Mouse (Mus musculus): Measurements from ENCODE around the gene Zyg11a.
"Not testable (repeated sequence)": the region's sequence is repeated elsewhere in the genome, so short reads cannot be mapped to it uniquely, and the experiment has no call there.

Gene Zyg11a

GRCm38 (mm10) chr4:108217332-108218179 lies at the start of gene Zyg11a:
Gene Zyg11a (minus strand): TSS chr4:108218048.
- no peak for DNase-seq (ENCODE audit: low read depth, low spot score)

- DNase-seq (ENCODE audit: low read depth, low spot score), result no peak
These were observed 47.9 kb upstream of the Zyg11a start for GRCm38 (mm10) chr4:108265774-108266173.

- DNase-seq (ENCODE audit: low read depth, low spot score), result no peak
These were observed 35.5 kb upstream of the Zyg11a start for GRCm38 (mm10) chr4:108253317-108253716.

DNA sequence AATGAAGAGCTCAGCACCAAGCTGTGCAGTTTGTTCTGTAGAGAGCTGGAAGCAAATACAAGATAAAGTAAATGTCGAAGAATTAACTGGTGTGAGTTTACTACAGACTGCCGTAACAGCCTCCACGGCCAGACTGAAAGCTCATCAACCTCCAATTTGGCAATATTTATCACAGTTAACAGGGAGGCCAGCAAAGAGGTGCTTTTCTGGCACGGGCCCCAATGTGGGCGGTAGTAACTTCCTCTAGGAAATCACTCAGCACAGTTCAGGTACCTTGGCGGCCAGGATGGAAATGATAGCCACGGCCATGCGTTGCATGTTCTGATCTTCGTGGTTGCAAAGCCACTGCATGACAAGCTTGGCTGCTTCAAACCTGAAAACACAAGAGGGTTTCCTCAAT lies 32.7 kb upstream of the Zyg11a start:
- DNase-seq (ENCODE audit: low read depth, low spot score), result no peak

- no peak for DNase-seq (ENCODE audit: low read depth, low spot score)
These were observed 31.5 kb upstream of the Zyg11a start for GRCm38 (mm10) chr4:108249314-108249713.

DNA sequence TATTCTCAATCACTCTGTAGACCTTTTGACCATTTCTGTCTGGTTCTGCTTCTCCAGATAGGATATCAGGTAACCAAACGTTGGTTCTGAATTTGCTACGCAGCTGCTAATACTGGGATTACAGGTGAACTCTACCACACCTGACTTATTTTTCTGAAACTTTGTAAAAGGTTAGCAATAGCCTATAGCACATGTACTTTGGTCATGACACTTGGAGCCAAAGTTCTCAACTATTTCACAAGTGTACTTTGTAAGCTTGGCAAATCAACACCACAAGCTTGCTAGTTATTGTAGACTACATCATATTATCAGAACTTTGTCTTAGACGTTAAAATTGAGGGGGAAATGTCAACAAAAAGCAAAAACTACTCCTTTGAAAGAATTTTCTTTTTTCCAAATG lies 15.8 kb upstream of the Zyg11a start:
- DNase-seq (ENCODE audit: low read depth, low spot score), result no peak

DNA sequence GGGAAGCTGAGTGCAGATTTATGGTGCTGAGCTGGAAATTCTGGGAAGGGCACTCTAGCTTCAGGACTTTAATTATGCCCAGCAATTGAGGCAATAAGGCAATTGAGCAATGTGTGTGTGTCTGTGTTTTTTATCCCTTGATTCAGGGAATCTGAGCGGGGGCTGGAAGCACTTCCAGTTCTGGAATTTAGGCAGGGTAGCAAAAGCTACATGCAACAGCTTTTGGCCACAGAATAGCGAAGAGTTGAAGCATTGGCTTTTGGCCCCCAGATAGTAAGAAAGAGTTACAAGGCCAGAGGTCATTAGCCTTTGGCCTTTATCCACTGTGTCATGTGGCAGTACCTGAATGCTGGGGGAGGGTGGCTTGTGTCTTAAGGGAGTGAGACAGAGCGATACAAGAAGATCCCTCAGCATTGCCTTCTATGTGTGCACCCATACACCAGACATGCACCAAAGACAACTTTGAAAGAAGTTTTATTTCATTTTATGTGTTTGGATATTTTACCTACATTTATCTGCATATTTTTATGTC lies 7.6 kb upstream of the Zyg11a start:
- no peak for DNase-seq (ENCODE audit: low read depth, low spot score)

DNA sequence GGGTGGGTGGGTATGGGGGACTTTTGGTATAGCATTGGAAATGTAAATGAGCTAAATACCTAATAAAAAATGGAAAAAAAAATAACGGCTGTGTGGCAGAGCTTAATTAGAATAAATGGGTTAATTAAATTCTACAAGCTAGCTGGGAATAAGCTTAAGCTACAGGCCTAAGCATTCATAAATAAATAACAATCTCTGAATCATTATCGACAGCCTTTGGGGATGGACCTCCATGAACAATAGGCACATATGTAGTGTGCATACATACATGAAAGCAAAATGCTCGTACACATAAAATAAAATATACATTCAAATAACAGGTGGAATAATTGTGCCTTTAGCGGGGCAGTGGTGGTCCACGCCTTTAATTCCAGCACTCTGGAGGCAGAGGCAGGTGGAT lies 4.7 kb upstream of the Zyg11a start:
- no peak for DNase-seq (ENCODE audit: low read depth, low spot score)

DNA sequence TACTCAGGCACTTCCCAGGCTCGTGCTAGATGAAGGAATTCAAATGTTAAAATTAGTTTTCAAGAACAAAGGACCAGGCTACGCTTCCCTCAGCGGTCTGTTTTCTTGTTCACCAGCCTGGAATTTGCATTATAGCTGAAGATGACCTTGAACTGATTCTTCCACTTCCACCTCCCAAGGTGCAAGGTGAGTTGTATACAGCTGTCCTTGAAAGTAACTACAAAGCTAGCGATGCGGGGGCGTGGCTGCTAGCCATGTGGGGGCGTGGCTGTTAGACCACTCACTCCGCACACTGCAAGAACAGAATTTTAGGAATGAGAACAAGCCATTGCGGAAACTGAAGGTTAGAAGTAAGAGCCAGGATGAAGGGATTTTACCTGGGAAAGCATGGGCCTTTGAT lies 1.2 kb upstream of the Zyg11a start:
- no peak for DNase-seq (ENCODE audit: low read depth, low spot score)

DNA sequence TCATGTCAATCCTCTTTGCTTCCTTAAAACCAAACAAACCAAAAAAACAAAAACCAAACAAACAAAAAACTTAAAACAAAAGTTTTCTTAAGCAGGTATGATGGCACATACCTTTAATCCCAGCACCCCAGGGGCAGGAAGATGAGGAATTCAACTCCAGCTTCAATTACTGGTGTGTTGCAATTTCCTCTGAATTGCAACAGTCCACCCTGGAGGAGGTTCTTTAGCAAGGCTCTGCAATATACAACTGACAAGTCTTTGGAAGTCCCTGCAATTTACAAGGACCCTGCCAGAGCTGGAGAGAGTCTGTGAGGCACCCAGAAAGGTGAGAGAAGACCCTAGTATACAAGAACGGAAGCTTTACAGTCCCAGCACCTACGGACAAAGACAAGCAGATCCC lies 4.8 kb downstream of the Zyg11a start:
- DNase-seq (ENCODE audit: low read depth, low spot score), result no peak

- no peak for DNase-seq (ENCODE audit: low read depth, low spot score)
These were observed 13.2 kb downstream of the Zyg11a start for GRCm38 (mm10) chr4:108204629-108205028.

DNA sequence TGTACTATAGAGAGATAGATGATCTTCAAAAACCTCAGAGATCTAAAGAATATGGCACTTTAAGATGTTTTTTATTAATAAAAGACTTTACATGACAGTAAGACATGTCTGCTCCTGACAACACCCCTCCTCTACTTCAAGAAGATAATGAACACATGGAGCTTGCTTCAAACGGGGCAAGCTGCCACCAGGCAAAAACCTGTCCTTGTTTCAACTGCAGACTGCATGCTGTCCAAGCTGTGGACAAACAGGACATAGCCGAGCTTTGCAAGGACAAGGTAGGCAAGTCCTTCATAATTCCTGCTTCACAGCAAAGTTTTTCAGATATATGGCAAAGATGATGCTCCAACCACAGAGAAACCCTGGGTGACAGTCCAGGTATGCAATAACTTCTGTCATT lies 18.6 kb downstream of the Zyg11a start:
- no peak for DNase-seq (ENCODE audit: low read depth, low spot score)

GRCm38 (mm10) chr4:108196277-108196855 lies 21.5 kb downstream of the Zyg11a start:
- no peak for DNase-seq (ENCODE audit: low read depth, low spot score)

DNA sequence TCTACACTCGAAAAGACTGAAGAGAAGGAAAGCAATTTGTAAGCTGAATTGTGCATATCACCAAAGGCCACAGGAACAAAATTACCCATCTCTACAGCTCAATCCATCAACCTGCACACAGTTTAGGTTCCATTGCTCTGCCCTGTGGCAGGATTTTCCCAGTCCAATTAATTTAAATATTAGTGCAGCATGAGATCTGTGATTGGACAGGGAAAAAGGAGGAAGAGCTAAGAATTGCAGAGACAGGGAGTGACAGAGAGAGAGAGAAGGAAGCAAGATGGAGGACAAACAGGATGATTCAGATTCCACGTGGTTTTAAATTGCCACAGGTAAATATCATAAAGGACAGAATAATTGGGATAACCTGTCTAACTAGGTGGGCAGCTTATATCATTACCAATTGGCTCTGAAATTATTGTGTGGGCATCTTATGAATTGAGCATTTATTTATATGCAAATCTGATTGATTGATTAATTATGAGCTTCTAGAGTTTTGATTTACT lies 25.0 kb downstream of the Zyg11a start:
- DNase-seq (ENCODE audit: low read depth, low spot score), result no peak

GRCm38 (mm10) chr4:108182278-108182677 lies 35.6 kb downstream of the Zyg11a start:
- no peak for DNase-seq (ENCODE audit: low read depth, low spot score)

DNA sequence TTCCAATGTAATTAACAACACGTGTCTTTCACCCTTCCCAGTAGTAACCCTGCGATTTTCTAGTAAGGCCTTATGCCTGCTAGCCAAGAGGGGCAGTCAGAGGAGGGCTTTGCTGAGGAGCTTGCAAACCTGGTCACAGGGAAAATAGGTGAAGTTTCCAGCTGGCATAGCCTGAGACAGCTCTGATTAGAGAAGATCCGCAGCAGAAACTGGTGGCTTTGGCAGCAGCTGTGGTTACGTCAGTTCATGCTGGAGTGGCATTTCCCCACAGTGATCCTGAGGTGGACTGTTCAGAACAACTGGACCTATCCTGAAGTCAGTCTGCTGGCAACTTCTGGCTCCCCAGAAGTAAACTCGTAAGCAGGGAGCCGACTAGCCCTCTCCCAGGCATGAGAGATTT lies 49.8 kb downstream of the Zyg11a start:
- DNase-seq (ENCODE audit: low read depth, low spot score), result no peak

DNA sequence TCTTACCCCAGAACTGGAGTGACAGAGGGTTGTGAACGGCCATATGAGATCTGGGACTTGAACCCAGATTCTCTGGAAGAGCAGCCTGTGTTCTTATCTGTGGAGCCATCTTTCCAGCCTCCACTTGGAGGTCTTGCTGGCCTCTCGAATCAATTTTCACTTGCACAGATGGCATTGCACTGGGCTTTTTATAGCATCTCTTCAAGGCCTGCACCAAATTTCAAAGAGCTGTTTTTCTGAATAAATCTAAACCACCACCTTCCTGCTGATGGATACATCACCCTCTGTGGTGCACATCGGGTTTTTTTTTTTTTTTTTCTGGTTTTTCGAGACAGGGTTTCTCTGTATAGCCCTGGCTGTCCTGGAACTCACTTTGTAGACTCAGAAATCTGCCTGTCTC lies 51.0 kb downstream of the Zyg11a start:
- no peak for DNase-seq (ENCODE audit: low read depth, low spot score)

DNA sequence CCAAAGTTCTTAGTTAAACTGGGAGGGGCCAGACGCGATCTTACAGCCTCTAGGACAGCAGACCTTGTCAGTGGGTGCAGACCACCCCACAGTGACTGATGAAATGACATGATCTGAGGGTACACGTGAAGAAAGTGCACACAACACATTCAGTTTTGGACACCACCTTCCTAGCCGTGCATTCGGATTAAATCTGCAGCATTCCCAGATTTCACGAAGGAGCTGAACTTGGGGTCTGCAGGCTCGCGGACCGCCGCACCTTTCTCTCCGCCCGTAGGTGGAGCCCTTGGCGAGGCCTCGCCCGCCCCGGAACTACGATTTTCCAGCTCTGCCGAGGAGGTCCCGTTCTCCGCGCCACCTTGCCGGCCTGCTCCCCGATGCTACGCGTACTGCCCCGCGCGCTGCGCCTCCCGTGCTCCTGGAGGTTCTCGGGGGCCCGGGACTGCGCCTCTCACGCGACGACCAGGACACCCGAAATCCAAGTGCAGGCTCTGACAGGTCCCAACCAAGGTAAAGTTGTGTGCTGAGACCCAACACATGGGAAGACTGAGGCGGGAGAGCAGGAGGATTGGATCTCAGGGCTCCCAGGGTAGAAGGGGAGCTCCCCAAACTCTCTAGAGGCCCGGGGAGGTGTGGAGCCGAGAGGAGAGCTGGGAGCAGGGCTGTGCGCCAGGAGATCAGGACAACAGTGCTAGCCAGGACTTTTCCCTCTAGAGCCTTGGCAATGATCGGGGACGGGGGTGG lies 52.5 kb downstream of the Zyg11a start, which contains the start of gene Echdc2:
TSS of gene Echdc2 (plus strand) at position 286 of the 744 bp plus-strand sequence.
- no peak for DNase-seq (ENCODE audit: low read depth, low spot score)

DNA sequence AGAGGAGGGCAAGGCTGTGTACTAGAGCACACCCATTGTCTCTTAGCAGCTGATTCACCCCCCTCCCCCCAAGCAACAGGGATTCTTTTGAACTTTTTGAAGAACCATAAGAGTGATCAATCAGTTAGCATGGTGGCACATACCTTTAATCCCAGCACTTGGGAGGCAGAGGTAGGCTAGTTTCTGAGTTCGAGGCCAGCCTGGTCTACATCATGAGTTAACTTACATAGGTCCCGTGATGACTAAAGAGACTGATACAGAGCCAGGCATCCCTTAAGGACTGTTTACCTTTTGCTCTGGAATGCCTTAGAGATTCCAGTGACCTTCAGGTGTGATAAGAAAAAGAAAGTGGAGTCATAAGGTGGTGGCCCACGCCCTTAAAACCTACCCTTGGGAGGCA lies 54.6 kb downstream of the Zyg11a start:
- no peak for DNase-seq (ENCODE audit: low read depth, low spot score)

DNA sequence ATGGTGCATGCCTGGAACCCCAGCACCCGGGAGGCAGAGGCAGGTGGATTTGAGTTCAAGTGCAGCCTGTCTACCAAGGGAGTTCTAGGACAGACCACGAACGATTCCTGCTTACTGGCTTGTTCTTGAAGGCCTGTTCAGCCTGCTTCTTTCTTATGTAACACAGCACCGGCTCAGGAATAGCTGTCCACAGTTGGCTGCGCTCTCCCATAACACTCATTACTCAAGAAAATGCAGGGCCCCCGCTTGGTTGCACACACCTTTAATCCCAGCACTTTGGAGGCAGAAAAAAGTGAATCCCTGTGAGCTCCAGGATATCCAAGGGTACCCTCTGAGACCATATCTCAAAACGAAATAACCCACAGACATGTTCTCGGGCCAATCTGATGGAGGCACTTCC lies 55.9 kb downstream of the Zyg11a start:
- no peak for DNase-seq (ENCODE audit: low read depth, low spot score)

DNA sequence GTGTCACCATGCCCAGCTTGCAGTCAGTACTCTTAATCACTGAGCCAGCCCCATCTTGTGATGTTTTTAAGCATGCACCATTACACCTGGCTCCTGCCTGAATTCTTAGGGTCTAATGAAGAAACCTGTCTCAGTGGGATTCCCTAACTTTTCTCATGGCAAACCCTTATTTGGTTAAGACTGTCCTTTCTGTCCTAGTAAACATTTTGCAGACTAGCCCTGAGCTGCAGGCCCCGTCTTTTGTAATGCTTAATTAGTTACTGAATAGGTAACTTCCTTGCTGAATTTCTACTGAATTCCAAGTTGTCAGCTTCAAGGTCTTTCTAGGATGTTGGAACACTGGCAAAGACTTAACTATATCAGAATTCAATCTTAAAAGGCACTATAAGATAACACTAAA lies 62.7 kb downstream of the Zyg11a start:
- DNase-seq (ENCODE audit: low read depth, low spot score), result not testable (repeated sequence)

GRCm38 (mm10) chr4:108145554-108145953 lies 72.3 kb downstream of the Zyg11a start:
- DNase-seq (ENCODE audit: low read depth, low spot score), result not testable (repeated sequence)
